Mouse (Mus musculus) 3T3-L1 (cell line): Measurements from ENCODE around the gene Ntm.

Experiments
- DNase-seq: peaks from one replicate; pipeline ENCODE4 v3.0.0-alpha.2; 2015; ENCODE audit warnings: low read depth, low spot score

The Ntm gene

GRCm38 (mm10) chr9:29962978-29963377 is at the start of gene Ntm:
TSS of gene Ntm (minus strand) at chr9:29963141.
- DNase-seq, result no peak

- no peak for DNase-seq
These were observed 42.8 kb upstream of the Ntm start for GRCm38 (mm10) chr9:30005701-30006100.

GRCm38 (mm10) chr9:30003612-30004011 is 40.7 kb upstream of the Ntm start:
- DNase-seq, result peak; percentile 36

- DNase-seq, result no peak
These were observed 18.4 kb upstream of the Ntm start for GRCm38 (mm10) chr9:29981177-29981915.

DNA sequence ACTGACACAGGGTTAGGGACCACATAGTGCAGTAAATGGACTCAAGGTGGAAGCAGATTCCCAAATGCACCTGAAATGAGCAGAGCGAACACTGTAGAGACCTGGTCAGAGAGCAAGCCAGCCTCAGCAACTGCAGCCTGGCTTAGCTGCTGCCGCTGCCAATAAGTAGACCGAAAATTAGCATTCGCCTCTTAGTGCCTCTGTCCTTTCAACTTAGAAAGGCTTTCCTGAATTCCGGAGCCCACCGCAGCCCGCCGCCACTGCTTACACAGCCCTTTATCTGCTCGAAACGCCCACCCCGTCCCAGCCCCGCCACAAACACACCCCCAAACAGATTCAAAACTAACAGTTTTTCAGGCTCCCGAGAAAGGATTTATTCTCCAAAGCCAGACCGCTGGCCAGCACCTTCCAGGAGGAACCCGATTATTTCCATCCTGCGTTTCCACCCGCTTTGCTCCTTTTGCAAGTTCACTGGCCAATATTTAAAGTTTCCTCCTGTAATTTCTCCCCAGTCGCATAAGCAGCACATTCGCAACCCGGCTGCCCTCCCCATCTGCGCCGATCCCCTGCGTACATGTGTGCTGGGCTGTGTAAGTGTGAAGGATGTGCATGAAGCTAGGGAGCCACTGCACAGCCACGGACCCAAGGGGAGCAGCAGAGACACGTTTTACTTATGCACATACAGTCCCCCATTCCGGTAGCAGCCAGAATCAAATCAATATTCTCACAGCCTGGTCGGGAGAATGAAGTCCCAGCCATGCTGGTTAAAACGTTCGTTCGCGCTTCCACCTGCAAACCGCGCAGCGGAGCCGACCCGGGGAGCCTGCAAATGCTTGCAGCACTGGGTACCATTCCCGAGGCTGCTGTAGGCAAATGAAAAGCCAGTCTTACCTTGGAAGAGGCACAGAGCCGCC is 730 bp downstream of the Ntm start:
- DNase-seq, result no peak

GRCm38 (mm10) chr9:29961512-29961911 is 1.4 kb downstream of the Ntm start:
- DNase-seq, result no peak

- DNase-seq, result no peak
These were observed 2.2 kb downstream of the Ntm start for GRCm38 (mm10) chr9:29960741-29961140.

- no peak for DNase-seq
These were observed 2.7 kb downstream of the Ntm start for GRCm38 (mm10) chr9:29960236-29960635.

DNA sequence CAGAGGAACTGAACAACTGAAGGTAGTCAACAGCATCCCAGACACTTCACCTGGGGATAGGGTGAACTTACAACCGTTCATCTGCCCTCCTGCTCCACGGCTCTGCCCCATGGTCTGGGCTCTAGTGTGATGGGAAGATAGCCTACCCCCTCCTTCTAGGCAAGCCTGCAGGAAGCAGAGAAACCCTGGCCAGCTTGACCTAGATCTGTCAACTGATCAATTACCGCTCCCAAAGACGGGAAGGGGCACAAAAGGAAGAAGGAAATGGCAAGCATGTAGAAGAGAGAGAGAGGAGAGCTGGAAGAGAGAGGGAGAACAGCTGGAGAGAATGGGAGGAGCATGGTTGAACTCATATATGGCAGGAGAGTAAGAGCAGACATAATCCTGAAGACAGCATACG is 6.0 kb downstream of the Ntm start:
- DNase-seq, result no peak

DNA sequence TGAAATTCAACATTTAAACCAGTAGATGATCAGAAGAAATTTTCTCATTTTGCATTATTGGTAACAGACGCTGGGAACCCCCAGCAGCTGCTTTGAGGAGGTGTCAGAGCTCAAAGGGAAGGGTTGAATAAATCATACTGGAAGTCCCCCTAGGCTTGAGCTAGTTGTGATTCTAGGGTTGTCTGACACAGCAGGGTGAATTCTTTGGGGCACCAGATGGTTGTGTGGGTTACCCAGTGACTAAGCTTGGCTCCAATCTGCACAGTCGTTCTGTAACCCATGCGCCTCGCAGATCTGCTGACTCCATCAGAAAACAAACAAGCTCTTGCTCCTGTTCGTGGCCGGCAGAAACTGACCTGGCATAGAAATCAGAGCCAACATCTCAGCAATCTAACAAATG is 8.9 kb downstream of the Ntm start:
- no peak for DNase-seq

GRCm38 (mm10) chr9:29949041-29949440 is 13.9 kb downstream of the Ntm start:
- DNase-seq, result no peak

GRCm38 (mm10) chr9:29943209-29944070 is 19.5 kb downstream of the Ntm start:
- DNase-seq, result no peak

GRCm38 (mm10) chr9:29942183-29942952 is 20.6 kb downstream of the Ntm start:
- no peak for DNase-seq

GRCm38 (mm10) chr9:29939517-29940034 is 23.4 kb downstream of the Ntm start:
- no peak for DNase-seq

- DNase-seq, result no peak
These were observed 34.1 kb downstream of the Ntm start for GRCm38 (mm10) chr9:29928796-29929195.

- no peak for DNase-seq
These were observed 37.6 kb downstream of the Ntm start for GRCm38 (mm10) chr9:29925382-29925781.

GRCm38 (mm10) chr9:29898406-29899054 is 64.4 kb downstream of the Ntm start:
- DNase-seq, result no peak

DNA sequence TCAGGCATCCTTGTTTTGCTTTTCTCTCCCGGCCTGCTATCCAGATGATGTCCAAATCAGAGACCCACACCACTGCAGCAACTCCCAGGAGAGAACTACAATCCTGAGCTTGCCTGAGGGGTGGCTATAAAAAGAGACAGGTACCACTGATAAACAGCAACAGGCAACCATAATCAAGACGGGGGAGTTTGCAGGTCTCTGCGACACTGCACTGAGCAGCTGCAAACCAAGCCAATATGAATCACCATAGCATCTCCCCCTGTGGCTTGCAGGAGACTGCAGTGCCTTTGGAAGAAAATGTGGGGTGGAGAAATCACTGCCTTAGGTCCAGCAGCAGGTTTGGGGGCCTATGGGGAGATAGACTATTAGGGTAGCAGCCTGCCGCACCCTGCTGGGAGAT is 65.5 kb downstream of the Ntm start:
- DNase-seq, result no peak

DNA sequence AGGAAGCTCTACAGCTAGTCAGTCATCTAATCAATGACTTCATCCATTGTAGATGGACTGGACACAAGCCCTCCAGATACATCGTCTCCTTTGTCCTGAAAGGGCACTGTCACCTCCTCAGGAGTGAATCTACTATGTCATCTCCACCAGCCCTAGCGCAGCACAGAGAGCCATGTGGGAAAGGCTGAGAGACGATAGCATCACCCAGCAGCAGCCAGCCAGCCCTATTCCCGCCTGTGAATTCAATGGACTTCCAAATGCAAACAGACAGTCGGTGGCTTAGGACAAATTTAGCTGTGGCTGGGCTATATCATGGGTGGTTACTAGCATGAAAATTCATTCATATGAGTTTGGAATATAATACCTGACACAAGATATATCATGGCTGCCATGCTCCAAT is 70.1 kb downstream of the Ntm start:
- no peak for DNase-seq

DNA sequence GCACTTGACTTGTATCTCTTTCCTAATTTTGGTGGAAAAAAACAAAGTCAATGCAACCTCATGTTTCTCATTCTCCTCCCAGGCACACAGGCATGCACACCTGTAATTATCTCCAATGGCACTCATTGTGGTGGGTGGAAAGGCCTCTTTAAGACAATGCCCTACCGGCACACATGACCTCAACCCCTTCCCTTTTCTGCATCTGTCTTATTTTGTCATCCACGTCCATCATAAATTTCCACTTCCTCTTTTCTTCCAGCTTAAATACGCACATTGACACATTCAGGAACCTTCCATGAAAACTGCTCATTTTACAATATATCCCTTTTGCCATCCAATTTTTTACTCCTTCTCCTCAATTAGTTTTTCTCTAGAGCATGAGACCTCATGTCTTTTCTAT is 74.2 kb downstream of the Ntm start:
- DNase-seq, result no peak
